Mouse (Mus musculus): ENCODE data around the gene Hoxc13. TPM values are rescaled to one million over a fixed set of nuclear protein-coding genes. Genes with fewer than 3 reads are reported as not detected.
A peak's percentile ranks its signal among the peaks of the same experiment; 100 is the strongest.

Hoxc13 gene
- polyA plus RNA-seq, 1 experiment from 2014 or later = not detected

GRCm38 (mm10) chr15:102961728-102962127 is 40.8 kb downstream of the Hoxc13 start:
- Histone ChIP-seq H3K4me2 (ENCODE audit: low read depth, low read length) (no peak overlapping the region), H3K4me1 (replicated peaks; ENCODE audit: control insufficient read depth, insufficient read depth, low read length) (peaks cover 4% of the 10 kb centered on the region; the same call in 1 of the 2 replicates), H3K27ac (ENCODE audit: low read length) (no peak overlapping the region), H3K9me3 (ENCODE audit: control insufficient read depth, low read length) (no peaks in the 10 kb centered on the region), H3K4me3 (ENCODE audit: low read length) (no peak overlapping the region), H3K9ac (ENCODE audit: low read length) (no peak overlapping the region), H3K27me3 (ENCODE audit: control insufficient read depth, insufficient read depth, low read depth, low read length) (peaks cover 95% of the 10 kb centered on the region), H3K36me3 (ENCODE audit: control insufficient read depth, insufficient read depth, low read length) (no peaks in the 10 kb centered on the region)
- WGBS = 3% methylated on average over 6 of the region's 6 CpGs
- ATAC-seq (ENCODE audit: low read depth) = no peak

GRCm38 (mm10) chr15:102962492-102962891 is 41.6 kb downstream of the Hoxc13 start:
- Histone ChIP-seq H3K27ac (ENCODE audit: low read length) (no peak overlapping the region), H3K4me1 (replicated peaks; ENCODE audit: control insufficient read depth, insufficient read depth, low read length) (peaks cover 4% of the 10 kb centered on the region; the same call in 1 of the 2 replicates), H3K9ac (ENCODE audit: low read length) (no peak overlapping the region), H3K4me3 (ENCODE audit: low read length) (no peak overlapping the region), H3K27me3 (ENCODE audit: control insufficient read depth, insufficient read depth, low read depth, low read length) (peaks cover 95% of the 10 kb centered on the region), H3K4me2 (ENCODE audit: low read depth, low read length) (no peak overlapping the region), H3K9me3 (ENCODE audit: control insufficient read depth, low read length) (no peaks in the 10 kb centered on the region), H3K36me3 (ENCODE audit: control insufficient read depth, insufficient read depth, low read length) (no peaks in the 10 kb centered on the region)
- no peak for ATAC-seq (ENCODE audit: low read depth)
- 2% methylated on average over 13 of the region's 13 CpGs for WGBS

DNA sequence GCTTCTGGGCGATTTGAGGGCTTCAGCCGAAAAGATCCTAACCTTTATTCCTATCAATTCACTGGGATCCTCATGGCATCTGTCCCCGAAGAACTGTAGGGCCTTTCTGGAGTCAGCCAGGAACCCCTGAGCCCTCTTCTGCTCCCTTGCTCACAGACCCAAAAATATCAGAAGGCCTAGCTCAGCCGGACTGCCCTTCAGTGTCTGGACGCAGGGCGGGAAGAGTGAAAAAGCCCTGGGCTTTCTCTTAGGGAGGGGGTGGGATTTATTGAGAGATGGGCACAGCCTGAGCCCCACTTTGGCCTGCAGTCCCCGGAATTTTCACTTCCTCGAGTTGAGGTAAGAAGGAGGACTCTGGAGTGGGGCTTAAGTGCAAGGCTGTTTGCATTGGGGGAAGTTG is 42.4 kb downstream of the Hoxc13 start:
- H3K4me1 ChIP-seq (replicated peaks; ENCODE audit: control insufficient read depth, insufficient read depth, low read length) = peaks cover 4% of the 10 kb centered on the region; the same call in 1 of the 2 replicates
- H3K9me3 ChIP-seq (ENCODE audit: control insufficient read depth, low read length) = no peaks in the 10 kb centered on the region
- no peak overlapping the region for H3K9ac ChIP-seq (ENCODE audit: low read length)
- 2% methylated on average over 8 of the region's 8 CpGs for WGBS
- ATAC-seq (ENCODE audit: low read depth) = no peak
- no peaks in the 10 kb centered on the region for H3K36me3 ChIP-seq (ENCODE audit: control insufficient read depth, insufficient read depth, low read length)
- peaks cover 94% of the 10 kb centered on the region for H3K27me3 ChIP-seq (ENCODE audit: control insufficient read depth, insufficient read depth, low read depth, low read length)
- H3K27ac ChIP-seq (ENCODE audit: low read length) = no peak overlapping the region
- H3K4me3 ChIP-seq (ENCODE audit: low read length) = no peak overlapping the region
- H3K4me2 ChIP-seq (ENCODE audit: low read depth, low read length) = no peak overlapping the region

DNA sequence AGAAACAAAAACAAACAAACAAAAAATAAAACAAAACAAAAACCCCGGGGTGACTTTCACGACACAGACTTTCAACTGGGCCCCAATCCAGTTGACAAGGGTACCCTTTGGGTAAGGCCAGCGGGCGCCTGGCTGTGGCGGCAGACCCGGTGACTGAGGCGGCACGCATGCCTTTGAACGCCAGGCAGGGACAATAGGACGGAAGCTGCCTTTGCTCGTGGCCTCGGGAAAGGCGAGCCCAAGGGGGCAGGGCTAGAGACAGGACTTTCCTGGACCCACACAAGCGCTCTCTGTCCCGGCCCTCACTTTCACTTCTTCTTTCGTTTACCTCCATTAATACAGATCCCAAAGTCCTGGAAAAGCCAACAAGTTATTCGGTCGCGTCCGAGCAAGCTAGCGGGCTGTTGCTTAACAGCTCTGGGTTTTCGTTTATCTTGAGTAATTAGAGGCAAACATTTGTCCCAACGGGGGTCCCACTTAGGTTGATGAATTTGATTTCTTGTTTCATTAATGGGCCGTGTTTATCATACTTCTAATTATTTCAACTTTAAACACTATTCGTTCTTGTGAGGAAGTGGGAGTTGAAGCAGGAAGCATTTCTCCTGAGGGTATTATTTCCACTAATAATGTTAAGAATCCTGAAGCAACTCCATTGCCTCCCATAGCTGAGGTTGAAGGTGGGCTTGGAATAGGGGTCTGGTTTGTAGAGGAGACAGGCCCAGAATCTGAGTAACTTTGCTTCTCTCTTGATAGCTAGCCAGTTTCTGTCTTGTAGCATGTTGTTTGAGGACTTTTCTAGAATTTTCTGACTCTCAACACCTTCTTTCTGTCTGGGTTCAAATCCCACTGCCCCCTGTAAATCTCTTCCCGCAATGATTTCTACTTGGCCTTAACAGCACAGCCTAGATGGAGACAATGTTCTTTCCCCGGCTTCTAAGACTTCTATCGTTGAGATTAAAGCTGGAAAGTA is 43.1 kb downstream of the Hoxc13 start:
- H3K9me3 ChIP-seq (ENCODE audit: control insufficient read depth, low read length) = no peaks in the 10 kb centered on the region
- peaks cover 95% of the 10 kb centered on the region for H3K27me3 ChIP-seq (ENCODE audit: control insufficient read depth, insufficient read depth, low read depth, low read length)
- ATAC-seq (ENCODE audit: low read depth) = peak; percentile 45; the same call in 1 of the 2 replicates
- WGBS = 2% methylated on average over 28 of the region's 28 CpGs
- no peak overlapping the region for H3K4me2 ChIP-seq (ENCODE audit: low read depth, low read length)
- no peak overlapping the region for H3K27ac ChIP-seq (ENCODE audit: low read length)
- H3K9ac ChIP-seq (ENCODE audit: low read length) = no peak overlapping the region
- H3K36me3 ChIP-seq (ENCODE audit: control insufficient read depth, insufficient read depth, low read length) = no peaks in the 10 kb centered on the region
- H3K4me3 ChIP-seq (ENCODE audit: low read length) = no peak overlapping the region
- peaks cover 4% of the 10 kb centered on the region; the same call in 1 of the 2 replicates for H3K4me1 ChIP-seq (replicated peaks; ENCODE audit: control insufficient read depth, insufficient read depth, low read length)

- Histone ChIP-seq H3K4me3 (ENCODE audit: low read length) (no peak overlapping the region), H3K9ac (ENCODE audit: low read length) (no peak overlapping the region), H3K36me3 (ENCODE audit: control insufficient read depth, insufficient read depth, low read length) (no peaks in the 10 kb centered on the region), H3K9me3 (ENCODE audit: control insufficient read depth, low read length) (no peaks in the 10 kb centered on the region), H3K27me3 (ENCODE audit: control insufficient read depth, insufficient read depth, low read depth, low read length) (peaks cover 96% of the 10 kb centered on the region), H3K4me1 (replicated peaks; ENCODE audit: control insufficient read depth, insufficient read depth, low read length) (peaks cover 4% of the 10 kb centered on the region; the same call in 1 of the 2 replicates), H3K4me2 (ENCODE audit: low read depth, low read length) (no peak overlapping the region), H3K27ac (ENCODE audit: low read length) (no peak overlapping the region)
- 4% methylated on average over 26 of the region's 26 CpGs for WGBS
- no peak for ATAC-seq (ENCODE audit: low read depth)
These were observed 44.3 kb downstream of the Hoxc13 start for GRCm38 (mm10) chr15:102965003-102965891.

DNA sequence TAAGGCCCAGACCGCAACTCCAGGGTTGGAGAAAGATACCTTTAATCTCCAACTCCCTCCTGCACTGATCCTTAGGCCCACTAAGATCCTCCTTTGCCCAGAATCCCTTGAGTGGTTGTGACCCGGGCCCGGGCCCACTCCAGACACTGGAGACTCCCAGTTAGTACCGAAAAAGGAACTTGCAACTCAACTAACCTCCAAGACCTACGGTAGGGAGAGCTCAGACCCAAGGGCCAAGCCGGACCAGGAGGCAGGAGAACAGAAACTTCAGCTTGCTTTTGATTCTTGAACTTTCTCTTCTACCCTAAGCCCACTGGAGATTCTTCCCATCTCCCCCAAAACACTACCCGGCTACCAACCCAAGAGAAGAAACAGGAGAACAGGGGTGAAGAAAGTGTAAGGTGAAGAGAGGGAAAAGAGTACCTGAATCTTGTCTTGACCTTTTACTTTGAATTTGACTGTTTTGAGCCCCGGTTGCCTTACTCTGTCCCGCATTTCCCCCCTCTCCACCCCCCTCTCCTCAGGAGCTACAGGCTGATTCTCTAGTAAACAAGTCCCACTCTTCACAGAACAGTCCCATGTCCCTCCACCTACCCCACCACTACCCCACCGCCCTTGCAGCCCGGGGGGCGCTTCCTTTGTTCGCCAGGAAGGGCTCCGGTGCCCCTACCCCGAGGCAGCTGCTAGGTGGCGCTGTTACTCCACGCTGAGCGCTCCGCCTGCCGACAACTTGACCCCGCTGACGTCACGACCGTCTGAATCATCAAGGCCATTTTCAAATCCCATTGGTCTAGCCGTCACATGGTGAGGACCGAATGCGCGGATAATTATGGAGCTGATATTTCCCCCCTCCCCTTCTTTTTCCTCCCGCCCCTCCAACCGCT is 45.2 kb downstream of the Hoxc13 start:
- 0 out of 2 replicates have a peak overlapping the region, but pooled peaks have one; percentile 1 for H3K4me2 ChIP-seq (ENCODE audit: low read depth, low read length)
- 3% methylated on average over 29 of the region's 30 CpGs for WGBS
- H3K4me1 ChIP-seq (replicated peaks; ENCODE audit: control insufficient read depth, insufficient read depth, low read length) = peaks cover 4% of the 10 kb centered on the region; the same call in 1 of the 2 replicates
- ATAC-seq (ENCODE audit: low read depth) = peak; percentile 47; the same call in 1 of the 2 replicates
- no peak overlapping the region for H3K27ac ChIP-seq (ENCODE audit: low read length)
- H3K9ac ChIP-seq (ENCODE audit: low read length) = no peak overlapping the region
- no peaks in the 10 kb centered on the region for H3K9me3 ChIP-seq (ENCODE audit: control insufficient read depth, low read length)
- H3K27me3 ChIP-seq (ENCODE audit: control insufficient read depth, insufficient read depth, low read depth, low read length) = peaks cover 96% of the 10 kb centered on the region
- no peaks in the 10 kb centered on the region for H3K36me3 ChIP-seq (ENCODE audit: control insufficient read depth, insufficient read depth, low read length)
- peak overlapping the region; percentile 9; the same call in 1 of the 2 replicates for H3K4me3 ChIP-seq (ENCODE audit: low read length)

- ATAC-seq (ENCODE audit: low read depth) = 0 out of 2 replicates have a peak, but pooled peaks have one; percentile 28
- Histone ChIP-seq H3K4me1 (replicated peaks; ENCODE audit: control insufficient read depth, insufficient read depth, low read length) (peaks cover 4% of the 10 kb centered on the region; the same call in 1 of the 2 replicates), H3K9ac (ENCODE audit: low read length) (no peak within 1 kb of the TSS), H3K36me3 (ENCODE audit: control insufficient read depth, insufficient read depth, low read length) (no peaks in the 10 kb centered on the region), H3K9me3 (ENCODE audit: control insufficient read depth, low read length) (no peaks in the 10 kb centered on the region), H3K27me3 (ENCODE audit: control insufficient read depth, insufficient read depth, low read depth, low read length) (peaks cover 96% of the 10 kb centered on the region), H3K27ac (ENCODE audit: low read length) (no peak within 1 kb of the TSS), H3K4me2 (ENCODE audit: low read depth, low read length) (0 out of 2 replicates have a peak within 1 kb of the TSS, but pooled peaks have one; percentile 1), H3K4me3 (ENCODE audit: low read length) (peak within 1 kb of the TSS; percentile 9; the same call in 1 of the 2 replicates)
- WGBS = 1% methylated on average over 27 of the region's 27 CpGs
These were observed 45.9 kb downstream of the Hoxc13 start, which contains the start of gene Hoxc10 for GRCm38 (mm10) chr15:102966776-102967311. Gene Hoxc10 (plus strand): TSS chr15:102966796.

DNA sequence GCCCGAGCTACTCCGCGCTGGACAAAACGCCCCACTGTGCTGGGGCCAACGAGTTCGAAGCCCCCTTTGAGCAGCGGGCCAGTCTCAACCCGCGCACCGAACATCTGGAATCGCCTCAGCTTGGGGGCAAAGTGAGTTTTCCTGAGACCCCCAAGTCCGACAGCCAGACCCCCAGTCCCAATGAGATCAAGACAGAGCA is 46.3 kb downstream of the Hoxc13 start, which contains the start of gene Hoxc5:
Gene Hoxc5 (plus strand): TSS at position 132 of the 199 bp plus-strand sequence.
- Histone ChIP-seq H3K27me3 (ENCODE audit: control insufficient read depth, insufficient read depth, low read depth, low read length) (peaks cover 99% of the 10 kb centered on the region), H3K9ac (ENCODE audit: low read length) (no peak within 1 kb of the TSS), H3K36me3 (ENCODE audit: control insufficient read depth, insufficient read depth, low read length) (no peaks in the 10 kb centered on the region), H3K9me3 (ENCODE audit: control insufficient read depth, low read length) (no peaks in the 10 kb centered on the region), H3K27ac (ENCODE audit: low read length) (no peak within 1 kb of the TSS), H3K4me3 (ENCODE audit: low read length) (peak within 1 kb of the TSS; percentile 9; the same call in 1 of the 2 replicates), H3K4me1 (replicated peaks; ENCODE audit: control insufficient read depth, insufficient read depth, low read length) (peaks cover 4% of the 10 kb centered on the region; the same call in 1 of the 2 replicates), H3K4me2 (ENCODE audit: low read depth, low read length) (0 out of 2 replicates have a peak within 1 kb of the TSS, but pooled peaks have one; percentile 1)
- no peak for ATAC-seq (ENCODE audit: low read depth)
- 4% methylated on average over 12 of the region's 12 CpGs for WGBS
